ENCODE assay signal across 9 mouse cellular contexts in genomic region chr19:11611541-11611945, GRCm38 (mm10). TPM values are rescaled to one million over a fixed set of nuclear protein-coding genes. Genes with fewer than 3 reads are reported as not detected.
DNase-seq lines count a peak whose midpoint lies in the region; ATAC-seq and TF ChIP-seq lines count a peak whose summit lies in the region.
"Had no signal": no experiment of that assay in that cellular context is flagged by ENCODE, and none has a peak within 500 bp of the region (broad histone marks: within the 10 kb centered on the region; RNA-seq: fewer than 3 reads in every experiment).

No protein-coding gene starts in this region.

- H3K9ac ChIP-seq in hindbrain, embryonic 15.5 days, result no peak overlapping the region
- no peak overlapping the region for H3K9ac ChIP-seq in stomach, embryonic 14.5 days (replicated peaks; ENCODE audit: low read depth, low read length)

- H3K27ac ChIP-seq in hindbrain, embryonic 15.5 days (replicated peaks), result no peak overlapping the region
- H3K27ac ChIP-seq in left cerebral cortex, adult 2 months, result no peak overlapping the region
- 0 out of 2 replicates have a peak overlapping the region, but pooled peaks have one; percentile 0 for H3K27ac ChIP-seq in stomach, embryonic 14.5 days (ENCODE audit: low read length)

- H3K27me3 ChIP-seq in E14TG2a.4 (ENCODE audit: insufficient read depth, low read length), result no peaks in the 10 kb centered on the region
- no peaks in the 10 kb centered on the region for H3K27me3 ChIP-seq in hindbrain, embryonic 15.5 days
- peaks cover 4% of the 10 kb centered on the region for H3K27me3 ChIP-seq in megakaryocyte, embryonic 14.5 days (replicated peaks)
- no peaks in the 10 kb centered on the region for H3K27me3 ChIP-seq in stomach, embryonic 14.5 days (ENCODE audit: control insufficient read depth, insufficient read depth, low read length)

- 25% methylated on average over 6 of the region's 6 CpGs for WGBS in hindbrain, embryonic 15.5 days
- 13% methylated on average over 6 of the region's 6 CpGs for WGBS in stomach, embryonic 14.5 days

- TF ChIP-seq CTCF in E14TG2a.4 (conservative IDR thresholded peaks at IDR 0.05; ENCODE audit: low read length), result peak; percentile 58
- TF ChIP-seq CTCF in left cerebral cortex, adult 2 months (IDR thresholded peaks at IDR 0.05), result peak; percentile 78

- H3K36me3 ChIP-seq in E14TG2a.4 (ENCODE audit: insufficient read depth, low read length), result no peaks in the 10 kb centered on the region
- H3K36me3 ChIP-seq in hindbrain, embryonic 15.5 days, result no peaks in the 10 kb centered on the region
- no peaks in the 10 kb centered on the region for H3K36me3 ChIP-seq in megakaryocyte, embryonic 14.5 days (replicated peaks; ENCODE audit: low read length)
- H3K36me3 ChIP-seq in stomach, embryonic 14.5 days (ENCODE audit: control insufficient read depth, insufficient read depth, low read length), result no peaks in the 10 kb centered on the region

- H3K4me2 ChIP-seq in hindbrain, embryonic 15.5 days, result no peak overlapping the region
- H3K4me2 ChIP-seq in stomach, embryonic 14.5 days (replicated peaks; ENCODE audit: low read depth, low read length), result no peak overlapping the region

- H3K9me3 ChIP-seq in E14TG2a.4 (ENCODE audit: low read length), result no peaks in the 10 kb centered on the region
- H3K9me3 ChIP-seq in hindbrain, embryonic 15.5 days, result no peaks in the 10 kb centered on the region
- H3K9me3 ChIP-seq in megakaryocyte, embryonic 14.5 days, result no peaks in the 10 kb centered on the region
- no peaks in the 10 kb centered on the region for H3K9me3 ChIP-seq in stomach, embryonic 14.5 days (ENCODE audit: control insufficient read depth, low read depth, low read length)

- H3K4me1 ChIP-seq in E14TG2a.4 (replicated peaks; ENCODE audit: low read depth, low read length), result peaks cover 12% of the 10 kb centered on the region
- H3K4me1 ChIP-seq in hindbrain, embryonic 15.5 days (replicated peaks), result no peaks in the 10 kb centered on the region
- H3K4me1 ChIP-seq in megakaryocyte, embryonic 14.5 days, result peaks cover 41% of the 10 kb centered on the region
- H3K4me1 ChIP-seq in stomach, embryonic 14.5 days (ENCODE audit: control insufficient read depth, insufficient read depth, low read length), result no peaks in the 10 kb centered on the region

- intact Hi-C loops in left cerebral cortex, adult 2 months (cut with DNase I), result loop anchor here (1.0 to 5.0 kb wide), 2 partner anchors 155 to 396 kb away; no protein-coding TSS in a partner anchor

- peak; percentile 92 for ATAC-seq in hindbrain, embryonic 15.5 days (ENCODE audit: low FRiP score, low read depth)
- ATAC-seq in stomach, embryonic 14.5 days (ENCODE audit: insufficient number of reproducible peaks, insufficient read depth, low FRiP score, low read depth), result peak; percentile 65; the same call in 1 of the 2 replicates

- DNase-seq in heart, adult 8-10 months (ENCODE audit: low spot score), result peak; percentile 11
- DNase-seq in heart, adult 9 months (ENCODE audit: low spot score in 2 of 2), result no peak
- DNase-seq in cerebellum, postnatal 14 days, result peak; percentile 58 to 75
- DNase-seq in left cerebral cortex, adult 2 months (ENCODE audit: extremely low spot score in 1 of 2, low spot score in 2 of 2), result no peak

- no peak overlapping the region for H3K4me3 ChIP-seq in E14TG2a.4 (replicated peaks; ENCODE audit: low read length)
- no peak overlapping the region for H3K4me3 ChIP-seq in hindbrain, embryonic 15.5 days
- no peak overlapping the region for H3K4me3 ChIP-seq in left cerebral cortex, adult 2 months
- H3K4me3 ChIP-seq in megakaryocyte, embryonic 14.5 days (replicated peaks), result peak overlapping the region; percentile 8
- H3K4me3 ChIP-seq in stomach, embryonic 14.5 days (ENCODE audit: low read depth, low read length), result no peak overlapping the region

RNA-seq across cellular contexts. Expression of gene Ms4a6d, which starts 6.9 kb away (rescaled TPM):
- 1 to 10 TPM; 2.1 to 3.5 (median 3.0) TPM for total RNA-seq in heart, adult 8-10 months (2022)
- 2.6 and 3.0 TPM in 2 replicates for polyA plus RNA-seq in hindbrain, embryonic 15.5 days (2015; fragmentation: Nextera tagmentation; extraction: Ambion mirVana)
- total RNA-seq in left cerebral cortex, adult 2 months (2021), result 1 to 10 TPM; 1.2 to 1.7 TPM
- polyA plus RNA-seq in megakaryocyte, embryonic 14.5 days (2012; ENCODE audit: insufficient read depth, low replicate concordance), result 2.4 TPM in 1 of 2 replicates, not detected in the other
- polyA plus RNA-seq in stomach, embryonic 14.5 days (2014; fragmentation: Nextera tagmentation; extraction: Ambion mirVana), result 4.3 and 7.1 TPM in 2 replicates

RNA-seq across cellular contexts. Expression of gene Ms4a2, which starts 12.0 kb away (rescaled TPM):
- total RNA-seq in heart, adult 8-10 months (2022), result not detected
- 0.13 and 0.19 TPM in 2 replicates for polyA plus RNA-seq in hindbrain, embryonic 15.5 days (2015; fragmentation: Nextera tagmentation; extraction: Ambion mirVana)
- total RNA-seq in left cerebral cortex, adult 2 months (2021), result not detected
- 0.35 TPM in 1 of 2 replicates, not detected in the other for polyA plus RNA-seq in megakaryocyte, embryonic 14.5 days (2012; ENCODE audit: insufficient read depth, low replicate concordance)
- polyA plus RNA-seq in stomach, embryonic 14.5 days (2014; fragmentation: Nextera tagmentation; extraction: Ambion mirVana), result 0.41 TPM in 1 of 2 replicates, not detected in the other
- total RNA-seq: left cerebral cortex, adult 18-20 months had no signal

RNA-seq across cellular contexts. Expression of gene Ms4a3, which starts 29.1 kb away (rescaled TPM):
- total RNA-seq in heart, adult 8-10 months (2022), result not detected
- not detected in 2 replicates for polyA plus RNA-seq in hindbrain, embryonic 15.5 days (2015; fragmentation: Nextera tagmentation; extraction: Ambion mirVana)
- total RNA-seq in left cerebral cortex, adult 2 months (2021), result not detected
- 0.74 and 1.9 TPM in 2 replicates for polyA plus RNA-seq in megakaryocyte, embryonic 14.5 days (2012; ENCODE audit: insufficient read depth, low replicate concordance)
- 0.43 TPM in 1 of 2 replicates, not detected in the other for polyA plus RNA-seq in stomach, embryonic 14.5 days (2014; fragmentation: Nextera tagmentation; extraction: Ambion mirVana)
- total RNA-seq: left cerebral cortex, adult 18-20 months had no signal

RNA-seq across cellular contexts. Expression of gene Oosp2, which starts 48.8 kb away (rescaled TPM):
- not detected for total RNA-seq in heart, adult 8-10 months (2022)
- polyA plus RNA-seq in hindbrain, embryonic 15.5 days (2015; fragmentation: Nextera tagmentation; extraction: Ambion mirVana), result not detected in 2 replicates
- not detected for total RNA-seq in left cerebral cortex, adult 2 months (2021)
- not detected in 2 replicates for polyA plus RNA-seq in megakaryocyte, embryonic 14.5 days (2012; ENCODE audit: insufficient read depth, low replicate concordance)
- polyA plus RNA-seq in stomach, embryonic 14.5 days (2014; fragmentation: Nextera tagmentation; extraction: Ambion mirVana), result not detected in 2 replicates
- total RNA-seq: left cerebral cortex, adult 18-20 months had no signal

Comparison
In these comparisons a context has a peak if more than half of its experiments do, and no peak if none do; other contexts are left out.
1. DNase-seq: peak in heart, adult 8-10 months (single experiment) and cerebellum, postnatal 14 days (2 of 2); none in heart, adult 9 months (0 of 2) and left cerebral cortex, adult 2 months (0 of 2).